Mouse (Mus musculus) limb, embryonic 10.5 days (tissue): ENCODE results near the gene Smg6. TPM values are rescaled to one million over a fixed set of nuclear protein-coding genes. Genes with fewer than 3 reads are reported as not detected.

ENCODE experiments used
- DNase-seq: peaks from one replicate; pipeline ENCODE4 v3.0.0-alpha.2; 2017; ENCODE audit warnings: low spot score
- H3K27ac ChIP-seq: fragments of 300-500 bp; sonication (generic); 2 replicates; pipeline ENCODE4 v1.5.1; 2016; ENCODE audit warnings: mild to moderate bottlenecking
- H3K27me3 ChIP-seq: fragments of 300-500 bp; sonication (generic); 2 replicates; pipeline ENCODE4 v1.6.1; 2016; ENCODE audit warnings: low read depth, mild to moderate bottlenecking; ENCODE audit not compliant: poor library complexity, severe bottlenecking
- H3K36me3 ChIP-seq: fragments of 300-500 bp; sonication (generic); 2 replicates; pipeline ENCODE4 v1.6.1; 2016; ENCODE audit warnings: mild to moderate bottlenecking, moderate library complexity
- H3K4me1 ChIP-seq: fragments of 300-500 bp; sonication (generic); 2 replicates; pipeline ENCODE4 v1.6.1; 2016
- H3K4me3 ChIP-seq: fragments of 300-500 bp; sonication (generic); 2 replicates; pipeline ENCODE4 v1.5.1; 2016; ENCODE audit warnings: mild to moderate bottlenecking, moderate library complexity
- H3K9me3 ChIP-seq: fragments of 300-500 bp; sonication (generic); replicated peaks from 2 replicates; pipeline ENCODE4 v1.6.1; 2016; ENCODE audit warnings: mild to moderate bottlenecking
- WGBS: fragments of 180-500 bp; shearing (Covaris S2); methylation state at CpG from one replicate; pipeline ENCODE4 v1.1.7; 2016; 5-methylcytosine and 5-hydroxymethylcytosine counted together
- polyA plus RNA-seq: library from polyadenylated mRNA; unstranded; fragments of >200 nt; fragmentation: Nextera tagmentation; extraction: Ambion mirVana; gene quantifications from 2 replicates; pipeline ENCODE4 v1.2.1, GENCODE M21; 2016

Gene Smg6
- polyA plus RNA-seq, 1 experiment from 2014 or later, result 21.5 TPM

- peaks cover 13% of the 10 kb centered on the region for H3K4me1 ChIP-seq
- no peak overlapping the region for H3K27ac ChIP-seq
- H3K9me3 ChIP-seq, result no peaks in the 10 kb centered on the region
- no peak for DNase-seq
- no peaks in the 10 kb centered on the region for H3K27me3 ChIP-seq
- 92% methylated on average over 5 of the region's 5 CpGs for WGBS
- H3K4me3 ChIP-seq, result no peak overlapping the region
- peaks cover 86% of the 10 kb centered on the region for H3K36me3 ChIP-seq
Measured at GRCm38 (mm10) chr11:74902416-74902815, 23.2 kb upstream of the Smg6 start.

- WGBS, result 94% methylated on average over 6 of the region's 6 CpGs
Measured at GRCm38 (mm10) chr11:74907850-74908249, 17.8 kb upstream of the Smg6 start.

GRCm38 (mm10) chr11:74908618-74909399 is 16.8 kb upstream of the Smg6 start:
- no peaks in the 10 kb centered on the region for H3K9me3 ChIP-seq
- no peak overlapping the region for H3K27ac ChIP-seq
- no peaks in the 10 kb centered on the region for H3K27me3 ChIP-seq
- H3K4me3 ChIP-seq, result no peak overlapping the region
- no peaks in the 10 kb centered on the region for H3K4me1 ChIP-seq
- DNase-seq, result no peak
- peaks cover 69% of the 10 kb centered on the region for H3K36me3 ChIP-seq
- WGBS, result 90% methylated on average over 12 of the region's 12 CpGs

More at GRCm38 (mm10) chr11:74907850-74908249, 17.8 kb upstream of the Smg6 start:
- Histone ChIP-seq H3K4me1 (no peaks in the 10 kb centered on the region), H3K4me3 (no peak overlapping the region), H3K27me3 (no peaks in the 10 kb centered on the region), H3K9me3 (no peaks in the 10 kb centered on the region), H3K27ac (no peak overlapping the region), H3K36me3 (peaks cover 79% of the 10 kb centered on the region)
- no peak for DNase-seq

- Histone ChIP-seq H3K36me3 (peaks cover 57% of the 10 kb centered on the region), H3K4me1 (no peaks in the 10 kb centered on the region), H3K27me3 (no peaks in the 10 kb centered on the region), H3K27ac (no peak overlapping the region), H3K4me3 (no peak overlapping the region), H3K9me3 (no peaks in the 10 kb centered on the region)
- 92% methylated on average over 4 of the region's 4 CpGs for WGBS
- no peak for DNase-seq
Measured at GRCm38 (mm10) chr11:74909978-74910377, 15.6 kb upstream of the Smg6 start.

- Histone ChIP-seq H3K27ac (no peak overlapping the region), H3K36me3 (peaks cover 42% of the 10 kb centered on the region), H3K9me3 (no peaks in the 10 kb centered on the region), H3K27me3 (no peaks in the 10 kb centered on the region), H3K4me3 (no peak overlapping the region), H3K4me1 (no peaks in the 10 kb centered on the region)
- WGBS, result 90% methylated on average over 3 of the region's 3 CpGs
- DNase-seq, result no peak
Measured at GRCm38 (mm10) chr11:74912492-74912891, 13.1 kb upstream of the Smg6 start.

- Histone ChIP-seq H3K27ac (no peak overlapping the region), H3K4me3 (no peak overlapping the region), H3K9me3 (no peaks in the 10 kb centered on the region), H3K36me3 (peaks cover 30% of the 10 kb centered on the region), H3K27me3 (no peaks in the 10 kb centered on the region), H3K4me1 (no peaks in the 10 kb centered on the region)
- WGBS, result 57% methylated on average over 6 of the region's 6 CpGs
- DNase-seq, result no peak
Measured at GRCm38 (mm10) chr11:74919249-74919648, 6.4 kb upstream of the Smg6 start.

GRCm38 (mm10) chr11:74924149-74924548 is 1.5 kb upstream of the Smg6 start:
- DNase-seq, result peak; percentile 43
- H3K4me3 ChIP-seq, result no peak overlapping the region

GRCm38 (mm10) chr11:74926388-74927005 is 874 bp downstream of the Smg6 start:
- peak overlapping the region; percentile 98 for H3K4me3 ChIP-seq
- H3K27me3 ChIP-seq, result no peaks in the 10 kb centered on the region
- H3K36me3 ChIP-seq, result peaks cover 28% of the 10 kb centered on the region
- no peak for DNase-seq
- no peaks in the 10 kb centered on the region for H3K9me3 ChIP-seq
- peaks cover 22% of the 10 kb centered on the region for H3K4me1 ChIP-seq
- peak overlapping the region; percentile 95 for H3K27ac ChIP-seq
- 9% methylated on average over 11 of the region's 11 CpGs for WGBS

More at GRCm38 (mm10) chr11:74924149-74924548, 1.5 kb upstream of the Smg6 start:
- Histone ChIP-seq H3K27ac (no peak overlapping the region), H3K9me3 (no peaks in the 10 kb centered on the region), H3K4me1 (peaks cover 22% of the 10 kb centered on the region), H3K27me3 (no peaks in the 10 kb centered on the region), H3K36me3 (peaks cover 8% of the 10 kb centered on the region)
- 68% methylated on average over 4 of the region's 4 CpGs for WGBS

- Histone ChIP-seq H3K36me3 (peaks cover 35% of the 10 kb centered on the region), H3K4me1 (peaks cover 22% of the 10 kb centered on the region), H3K9me3 (no peaks in the 10 kb centered on the region), H3K4me3 (peak overlapping the region; percentile 98; the same call in 1 of the 2 replicates), H3K27ac (no peak overlapping the region), H3K27me3 (no peaks in the 10 kb centered on the region)
- 92% methylated on average over 2 of the region's 2 CpGs for WGBS
- DNase-seq, result no peak
Measured at GRCm38 (mm10) chr11:74927236-74927725, 1.7 kb downstream of the Smg6 start.

- Histone ChIP-seq H3K4me3 (no peak overlapping the region), H3K36me3 (peaks cover 54% of the 10 kb centered on the region), H3K27ac (no peak overlapping the region), H3K9me3 (no peaks in the 10 kb centered on the region), H3K4me1 (peaks cover 22% of the 10 kb centered on the region), H3K27me3 (no peaks in the 10 kb centered on the region)
- 84% methylated on average over 4 of the region's 4 CpGs for WGBS
- DNase-seq, result no peak
Measured at GRCm38 (mm10) chr11:74929111-74929510, 3.5 kb downstream of the Smg6 start.

- 95% methylated on average over 7 of the region's 7 CpGs for WGBS
- no peak overlapping the region for H3K27ac ChIP-seq
- H3K36me3 ChIP-seq, result peaks cover 67% of the 10 kb centered on the region
- no peaks in the 10 kb centered on the region for H3K9me3 ChIP-seq
- H3K4me3 ChIP-seq, result no peak overlapping the region
- no peaks in the 10 kb centered on the region for H3K27me3 ChIP-seq
- peaks cover 16% of the 10 kb centered on the region for H3K4me1 ChIP-seq
- no peak for DNase-seq
Measured at GRCm38 (mm10) chr11:74930391-74930790, 4.8 kb downstream of the Smg6 start.

- no peak for DNase-seq
- 82% methylated on average over 3 of the region's 3 CpGs for WGBS
Measured at GRCm38 (mm10) chr11:74946348-74946747, 20.7 kb downstream of the Smg6 start.

GRCm38 (mm10) chr11:74954901-74955300 is 29.3 kb downstream of the Smg6 start:
- no peak for DNase-seq
- Histone ChIP-seq H3K27ac (no peak overlapping the region), H3K36me3 (peaks cover 58% of the 10 kb centered on the region), H3K9me3 (no peaks in the 10 kb centered on the region), H3K4me1 (no peaks in the 10 kb centered on the region), H3K4me3 (no peak overlapping the region), H3K27me3 (no peaks in the 10 kb centered on the region)

More at GRCm38 (mm10) chr11:74946348-74946747, 20.7 kb downstream of the Smg6 start:
- Histone ChIP-seq H3K4me1 (no peaks in the 10 kb centered on the region), H3K9me3 (no peaks in the 10 kb centered on the region), H3K4me3 (no peak overlapping the region), H3K27ac (no peak overlapping the region), H3K27me3 (no peaks in the 10 kb centered on the region), H3K36me3 (peaks cover 78% of the 10 kb centered on the region)
